Mouse (Mus musculus): Measurements from ENCODE around the gene Gm17606. TPM values are rescaled to one million over a fixed set of nuclear protein-coding genes. Genes with fewer than 3 reads are reported as not detected.

Gm17606 gene
- not detected in 2 replicates for polyA plus RNA-seq (2012; rRNA removed)

GRCm38 (mm10) chr14:54640946-54641304 is at the start of gene Gm17606:
TSS of gene Gm17606 (plus strand) at chr14:54640952.

GRCm38 (mm10) chr14:54605752-54606321 is 34.9 kb upstream of the Gm17606 start, which contains the start of gene 4931414P19Rik:
TSS of gene 4931414P19Rik (minus strand) at chr14:54605993.

GRCm38 (mm10) chr14:54617897-54618365 is 22.8 kb upstream of the Gm17606 start, which contains the start of gene Psmb5:
TSS of gene Psmb5 (minus strand) at chr14:54618022.

DNA sequence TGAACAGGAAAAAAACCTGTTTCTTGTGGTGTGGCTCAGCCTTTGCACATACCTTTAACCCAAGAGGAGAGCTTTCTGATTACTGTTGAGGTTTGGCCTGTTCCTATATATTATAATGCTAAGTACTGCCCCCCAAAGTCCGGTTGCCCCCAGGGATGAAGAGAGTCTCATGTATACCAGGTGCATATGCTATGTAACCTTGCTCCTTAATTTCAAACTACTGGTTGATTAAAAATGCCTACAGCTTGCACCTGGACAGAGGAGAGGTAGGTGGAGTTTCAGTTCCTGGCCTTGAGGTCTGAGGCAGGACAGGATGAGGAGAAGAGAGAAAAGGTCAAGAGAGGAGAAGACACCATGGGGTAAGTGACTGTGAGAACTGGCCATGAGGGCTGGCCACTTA is 19.6 kb upstream of the Gm17606 start, which contains the start of gene Psmb11:
Gene Psmb11, plus strand, starts transcription at position 301 of the 400 bp plus-strand sequence.

GRCm38 (mm10) chr14:54641305-54641969 is 685 bp downstream of the Gm17606 start, which contains the start of gene Cdh24:
TSS of gene Cdh24 (minus strand) at chr14:54641364.

GRCm38 (mm10) chr14:54686063-54686521 is 45.3 kb downstream of the Gm17606 start, which contains the start of gene 1700123O20Rik:
TSS of gene 1700123O20Rik (plus strand) at chr14:54686216.

DNA sequence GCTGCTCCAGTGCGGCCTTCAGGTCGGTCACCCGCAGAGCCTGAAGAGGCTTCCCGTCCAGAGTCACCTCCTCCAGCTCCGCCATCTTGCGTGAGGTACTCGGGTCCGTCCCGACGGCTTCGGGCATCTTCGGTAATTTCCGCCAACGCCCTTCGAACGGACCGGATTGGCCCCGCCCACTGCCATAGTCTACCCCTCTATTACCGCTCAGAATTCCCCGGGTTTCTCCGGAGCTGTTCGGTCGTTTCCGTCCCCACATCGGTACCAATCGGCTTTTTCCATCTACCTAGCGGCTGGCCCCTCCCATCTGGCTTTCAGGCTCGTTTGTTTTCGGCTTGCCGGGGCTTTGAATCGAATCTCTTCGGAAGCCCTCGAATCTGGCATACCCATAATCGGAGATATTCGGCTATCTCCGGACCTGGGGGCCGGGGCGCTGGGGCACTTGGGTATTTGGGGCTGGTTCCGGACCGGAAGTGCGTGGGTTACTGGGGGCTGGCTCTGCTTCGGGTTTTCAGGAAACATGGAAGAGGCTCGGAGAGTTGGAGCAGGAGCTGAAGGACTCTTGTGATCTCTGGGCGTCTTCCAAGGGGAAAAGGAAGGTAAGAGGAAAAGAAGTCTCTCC is 45.9 kb downstream of the Gm17606 start, which contains the start of gene Acin1:
Gene Acin1, minus strand, starts transcription at position 410 of the 622 bp plus-strand sequence.

Other genes with a start within 250 kb of the Gm17606 start
- gene Slc7a7, start 223.2 kb upstream of the Gm17606 start, polyA plus RNA-seq (2012; rRNA removed) = 3.2 and 4.4 TPM in 2 replicates
- gene Mrpl52, start 214.0 kb upstream of the Gm17606 start, polyA plus RNA-seq (2012; rRNA removed) = 261 and 274 TPM in 2 replicates
- gene Mmp14, start 209.3 kb upstream of the Gm17606 start, polyA plus RNA-seq (2012; rRNA removed) = 52.9 and 57.1 TPM in 2 replicates
- gene Lrp10, start 176.8 kb upstream of the Gm17606 start, polyA plus RNA-seq (2012; rRNA removed) = 29.7 and 31.7 TPM in 2 replicates
- gene Rem2, start 164.9 kb upstream of the Gm17606 start, polyA plus RNA-seq (2012; rRNA removed) = 17.0 and 19.6 TPM in 2 replicates
- 92.5 and 93.8 TPM in 2 replicates for gene Prmt5, start 123.4 kb upstream of the Gm17606 start, polyA plus RNA-seq (2012; rRNA removed)
- gene Haus4, start 86.3 kb upstream of the Gm17606 start, polyA plus RNA-seq (2012; rRNA removed) = 13.7 and 14.3 TPM in 2 replicates
- 5.5 and 6.2 TPM in 2 replicates for gene Ajuba, start 63.4 kb upstream of the Gm17606 start, polyA plus RNA-seq (2012; rRNA removed)
- 8.3 TPM in 2 replicates for gene 4931414P19Rik, start 35.0 kb upstream of the Gm17606 start, polyA plus RNA-seq (2012; rRNA removed)
- 248 and 267 TPM in 2 replicates for gene Psmb5, start 22.9 kb upstream of the Gm17606 start, polyA plus RNA-seq (2012; rRNA removed)
- 0.04 and 0.06 TPM in 2 replicates for gene Psmb11, start 19.5 kb upstream of the Gm17606 start, polyA plus RNA-seq (2012; rRNA removed)
- 39.6 and 45.5 TPM in 2 replicates for gene Cdh24, start 412 bp downstream of the Gm17606 start, polyA plus RNA-seq (2012; rRNA removed)
- gene 1700123O20Rik, start 45.3 kb downstream of the Gm17606 start, polyA plus RNA-seq (2012; rRNA removed) = 63.9 and 64.6 TPM in 2 replicates
- gene Acin1, start 46.0 kb downstream of the Gm17606 start, polyA plus RNA-seq (2012; rRNA removed) = 225 and 264 TPM in 2 replicates
- 0.10 and 0.12 TPM in 2 replicates for gene Gm29776, start 57.9 kb downstream of the Gm17606 start, polyA plus RNA-seq (2012; rRNA removed)
- gene Cebpe, start 71.2 kb downstream of the Gm17606 start, polyA plus RNA-seq (2012; rRNA removed) = 0.06 and 0.11 TPM in 2 replicates
- 14.4 and 15.7 TPM in 2 replicates for gene Slc7a8, start 141.0 kb downstream of the Gm17606 start, polyA plus RNA-seq (2012; rRNA removed)
- gene Rnf212b, start 173.2 kb downstream of the Gm17606 start, polyA plus RNA-seq (2012; rRNA removed) = 0.08 TPM in 1 of 2 replicates, not detected in the other
- gene Homez, start 230.0 kb downstream of the Gm17606 start, polyA plus RNA-seq (2012; rRNA removed) = 6.2 and 8.5 TPM in 2 replicates
- 25.1 and 26.0 TPM in 2 replicates for gene Ppp1r3e, start 236.6 kb downstream of the Gm17606 start, polyA plus RNA-seq (2012; rRNA removed)
- 44.3 and 49.5 TPM in 2 replicates for gene Bcl2l2, start 242.4 kb downstream of the Gm17606 start, polyA plus RNA-seq (2012; rRNA removed)
- gene Gm20521, start 242.5 kb downstream of the Gm17606 start, polyA plus RNA-seq (2012; rRNA removed) = 0.26 and 0.39 TPM in 2 replicates